10 mouse cellular contexts compared by ENCODE assay signal in genomic region chr7:51614404-51614803, GRCm38 (mm10). TPM values are rescaled to one million over a fixed set of nuclear protein-coding genes. Genes with fewer than 3 reads are reported as not detected.
DNase-seq lines count a peak whose midpoint lies in the region; ATAC-seq and TF ChIP-seq lines count a peak whose summit lies in the region.
"Had no signal": no experiment of that assay in that cellular context is flagged by ENCODE, and none has a peak within 500 bp of the region (broad histone marks: within the 10 kb centered on the region; RNA-seq: fewer than 3 reads in every experiment).

No protein-coding gene starts in this region.

- H3K4me3 ChIP-seq in hindbrain, postnatal 0 days (ENCODE audit: low read length): no peak overlapping the region
- H3K4me3 ChIP-seq in hindbrain, embryonic 16.5 days (ENCODE audit: low read length): no peak overlapping the region
- no peak overlapping the region for H3K4me3 ChIP-seq in heart, embryonic 12.5 days
- H3K4me3 ChIP-seq: neural tube, embryonic 13.5 days had no signal

- H3K4me1 ChIP-seq in hindbrain, postnatal 0 days (ENCODE audit: insufficient read depth, low read length): no peaks in the 10 kb centered on the region
- no peaks in the 10 kb centered on the region for H3K4me1 ChIP-seq in hindbrain, embryonic 16.5 days (ENCODE audit: control insufficient read depth, insufficient read depth, low read depth, low read length)
- no peaks in the 10 kb centered on the region for H3K4me1 ChIP-seq in heart, embryonic 12.5 days (replicated peaks)

- H3K36me3 ChIP-seq in hindbrain, postnatal 0 days (ENCODE audit: insufficient read depth, low read length): no peaks in the 10 kb centered on the region
- no peaks in the 10 kb centered on the region for H3K36me3 ChIP-seq in hindbrain, embryonic 16.5 days (ENCODE audit: control insufficient read depth, insufficient read depth, low read length)
- no peaks in the 10 kb centered on the region for H3K36me3 ChIP-seq in heart, embryonic 12.5 days
- H3K36me3 ChIP-seq: neural tube, embryonic 13.5 days had no signal

- H3K9me3 ChIP-seq in hindbrain, postnatal 0 days (ENCODE audit: low read length): no peaks in the 10 kb centered on the region
- H3K9me3 ChIP-seq in hindbrain, embryonic 16.5 days (ENCODE audit: control insufficient read depth, low read length): no peaks in the 10 kb centered on the region
- no peaks in the 10 kb centered on the region for H3K9me3 ChIP-seq in heart, embryonic 12.5 days (replicated peaks)
- H3K9me3 ChIP-seq: neural tube, embryonic 13.5 days had no signal

- peak; percentile 71 for DNase-seq in hindbrain, postnatal 0 days (ENCODE audit: low spot score)
- DNase-seq in retina, embryonic 14.5 days (ENCODE audit: low spot score): peak; percentile 75
- no peak for DNase-seq in retina, postnatal 1 day
- peak; percentile 61 for DNase-seq in brain, adult 2 months (ENCODE audit: low read depth, low spot score)
- DNase-seq in urinary bladder, adult 18-20 months (ENCODE audit: low spot score in 2 of 2): no peak

- H3K9ac ChIP-seq in hindbrain, postnatal 0 days (replicated peaks; ENCODE audit: low read length): no peak overlapping the region
- H3K9ac ChIP-seq in hindbrain, embryonic 16.5 days (ENCODE audit: low read depth, low read length): no peak overlapping the region
- no peak overlapping the region for H3K9ac ChIP-seq in heart, embryonic 12.5 days
- H3K9ac ChIP-seq: neural tube, embryonic 13.5 days had no signal

- no peak overlapping the region for H3K27ac ChIP-seq in hindbrain, postnatal 0 days
- H3K27ac ChIP-seq in hindbrain, embryonic 16.5 days (ENCODE audit: low read depth, low read length): no peak overlapping the region
- H3K27ac ChIP-seq in heart, embryonic 12.5 days (ENCODE audit: poor library complexity, severe bottlenecking): no peak overlapping the region
- H3K27ac ChIP-seq: neural tube, embryonic 13.5 days had no signal

- ATAC-seq in hindbrain, postnatal 0 days: no peak
- no peak for ATAC-seq in hindbrain, embryonic 16.5 days
- ATAC-seq in heart, embryonic 12.5 days (ENCODE audit: insufficient number of reproducible peaks, low FRiP score): no peak

- no peak overlapping the region for H3K4me2 ChIP-seq in hindbrain, postnatal 0 days (ENCODE audit: low read depth, low read length)
- no peak overlapping the region for H3K4me2 ChIP-seq in hindbrain, embryonic 16.5 days (ENCODE audit: low read length)
- H3K4me2 ChIP-seq in heart, embryonic 12.5 days: no peak overlapping the region
- H3K4me2 ChIP-seq: neural tube, embryonic 13.5 days had no signal

- 40% methylated on average over 5 of the region's 5 CpGs for WGBS in hindbrain, postnatal 0 days
- WGBS in hindbrain, embryonic 16.5 days: 41% methylated on average over 5 of the region's 5 CpGs
- WGBS in heart, embryonic 12.5 days: 35% methylated on average over 5 of the region's 5 CpGs

- H3K27me3 ChIP-seq in hindbrain, postnatal 0 days (ENCODE audit: insufficient read depth, low read length): no peaks in the 10 kb centered on the region
- no peaks in the 10 kb centered on the region for H3K27me3 ChIP-seq in hindbrain, embryonic 16.5 days (replicated peaks; ENCODE audit: control insufficient read depth, insufficient read depth, low read length)
- H3K27me3 ChIP-seq in heart, embryonic 12.5 days (replicated peaks): 0 out of 2 replicates have a peak, but pooled peaks cover 4% of the 10 kb centered on the region

- TF ChIP-seq CTCF in hindbrain, postnatal 0 days (IDR thresholded peaks at IDR 0.05; ENCODE audit: low read depth): peak; percentile 78

RNA-seq across cellular contexts. Expression of gene Slc17a6, which starts 7.4 kb away (rescaled TPM):
- 132 and 177 TPM in 2 replicates for total RNA-seq in hindbrain, postnatal 0 days (2014; rRNA removed)
- 109 and 115 TPM in 2 replicates for polyA plus RNA-seq in hindbrain, postnatal 0 days (2015; fragmentation: Nextera tagmentation; extraction: Ambion mirVana)
- 112 and 126 TPM in 2 replicates for polyA plus RNA-seq in hindbrain, embryonic 16.5 days (2015; fragmentation: Nextera tagmentation; extraction: Ambion mirVana)
- 0.08 TPM in 1 of 2 replicates, not detected in the other for polyA plus RNA-seq in heart, embryonic 12.5 days (2016; fragmentation: Nextera tagmentation; extraction: Ambion mirVana)
- total RNA-seq: heart, postnatal 10 days had no signal
- polyA plus RNA-seq: small intestine, adult 2 months had no signal

Comparison
In these comparisons a context has a peak if more than half of its experiments do, and no peak if none do; other contexts are left out.
1. DNase-seq: peak in hindbrain, postnatal 0 days (single experiment), retina, embryonic 14.5 days (single experiment) and brain, adult 2 months (single experiment); none in retina, postnatal 1 day (single experiment) and urinary bladder, adult 18-20 months (0 of 2).
2. RNA of gene Slc17a6, which starts 7.4 kb away (polyA plus RNA-seq): 112 to 126 TPM in hindbrain, embryonic 16.5 days and 109 to 115 TPM in hindbrain, postnatal 0 days; 0.08 TPM in heart, embryonic 12.5 days; every median in the first group is over 100 times any median in the second.